Mouse (Mus musculus): ENCODE results near the gene Ldhd.
A peak's percentile ranks its signal among the peaks of the same experiment; 100 is the strongest.

Gene Ldhd

DNA sequence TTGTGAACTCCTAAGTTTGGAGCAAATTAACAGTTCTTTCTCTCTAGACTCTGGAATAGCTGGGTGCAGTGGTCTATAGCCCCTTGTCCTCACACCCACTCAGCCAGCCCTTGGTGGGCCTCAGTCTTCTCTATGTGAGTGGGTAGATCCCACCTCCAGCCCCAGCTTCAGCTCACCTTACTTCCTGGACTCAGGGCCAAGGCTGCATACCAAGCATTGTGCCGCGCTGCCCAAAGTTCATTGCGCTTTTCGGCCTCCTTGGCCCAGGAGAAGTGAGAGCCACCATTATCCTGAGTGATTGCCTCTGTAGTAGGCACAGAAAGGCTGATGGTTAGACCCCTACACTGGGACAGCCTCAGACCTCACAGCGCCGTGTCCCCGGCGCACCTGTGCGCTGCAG, 2.3 kb downstream of the Ldhd start:
- no peak for DNase-seq (ENCODE audit: low spot score)

DNA sequence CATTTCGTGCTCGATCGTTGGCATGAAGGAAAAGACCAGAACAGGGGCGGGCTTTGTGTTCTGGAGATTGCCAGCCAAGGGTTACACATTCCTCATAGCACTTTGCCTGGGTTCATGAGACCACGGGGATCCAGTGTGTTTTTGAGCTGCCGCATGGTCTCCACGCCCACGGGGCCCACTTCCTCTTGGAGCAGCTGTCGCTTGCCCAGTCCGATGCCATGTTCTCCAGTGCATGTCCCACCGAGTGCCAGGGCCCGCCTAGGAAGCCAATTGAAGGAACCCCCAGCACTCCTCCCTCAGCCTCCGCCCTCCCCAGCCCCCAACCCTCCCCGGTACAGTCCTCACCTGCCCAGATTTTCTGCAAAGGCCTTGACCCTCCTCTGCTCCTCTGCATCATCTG, 3.2 kb downstream of the Ldhd start:
- DNase-seq (ENCODE audit: low spot score), result no peak

- no peak for DNase-seq (ENCODE audit: low spot score)
Measured at GRCm38 (mm10) chr8:111626528-111626820, 3.7 kb downstream of the Ldhd start.

DNA sequence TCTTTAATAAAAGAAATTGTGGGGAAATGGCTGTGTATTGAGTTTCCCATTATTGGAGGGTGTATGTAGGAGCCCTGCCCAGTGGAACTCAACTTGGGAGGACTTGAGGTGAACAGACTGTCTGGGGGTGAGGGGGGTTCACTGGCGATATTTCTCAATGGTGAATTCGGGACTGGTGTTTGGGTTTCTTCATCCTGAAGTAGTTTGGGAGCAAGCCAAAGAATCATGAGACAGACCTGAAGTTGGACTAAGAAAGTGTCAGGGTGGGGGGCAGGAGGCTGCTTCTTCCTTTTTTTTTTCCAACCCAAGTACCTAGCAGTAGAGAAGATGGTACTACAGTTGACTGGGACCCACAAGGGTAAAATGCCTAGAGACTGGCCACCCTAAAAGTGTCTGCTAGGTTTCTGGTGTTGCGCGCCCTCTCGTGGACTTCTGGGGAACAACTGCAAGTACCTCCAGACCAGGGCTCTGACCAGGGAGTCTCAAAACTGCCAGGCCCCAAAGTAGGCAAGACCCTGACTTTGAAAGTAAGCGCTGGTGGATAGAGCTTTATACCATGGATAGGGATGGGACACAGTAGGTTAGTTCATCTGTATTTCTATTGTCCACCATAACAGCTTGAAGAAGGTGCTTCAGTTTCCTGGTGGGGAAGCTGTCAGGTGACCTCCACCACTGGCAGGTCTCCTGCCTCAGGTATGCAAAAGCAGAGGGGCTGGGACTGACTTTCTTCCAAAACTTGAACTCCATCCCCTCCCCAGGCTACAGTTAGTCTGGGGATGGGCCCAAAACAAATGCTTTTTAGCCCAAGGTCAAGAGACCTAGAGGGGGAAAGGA, 4.3 kb downstream of the Ldhd start:
- DNase-seq (ENCODE audit: low spot score), result peak; percentile 38

DNA sequence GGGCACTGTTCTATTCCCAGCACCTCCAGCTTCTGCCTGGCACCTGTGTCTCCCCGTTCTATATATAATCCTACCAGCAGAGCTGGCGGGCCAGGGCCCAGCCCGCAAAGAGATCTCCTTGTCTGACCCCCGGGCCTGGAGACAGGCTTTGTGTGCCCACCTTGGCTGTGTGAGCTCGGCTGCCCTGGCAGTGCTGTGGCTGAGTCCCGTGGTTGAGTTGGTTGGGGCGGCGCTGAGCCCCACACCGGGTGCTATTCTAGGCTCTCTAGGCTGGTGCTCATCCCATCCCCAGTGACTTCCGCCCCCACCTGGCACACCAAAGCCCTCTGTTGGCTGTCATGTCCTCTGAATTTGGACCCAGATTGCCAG, 5.3 kb downstream of the Ldhd start:
- DNase-seq (ENCODE audit: low spot score), result no peak

DNA sequence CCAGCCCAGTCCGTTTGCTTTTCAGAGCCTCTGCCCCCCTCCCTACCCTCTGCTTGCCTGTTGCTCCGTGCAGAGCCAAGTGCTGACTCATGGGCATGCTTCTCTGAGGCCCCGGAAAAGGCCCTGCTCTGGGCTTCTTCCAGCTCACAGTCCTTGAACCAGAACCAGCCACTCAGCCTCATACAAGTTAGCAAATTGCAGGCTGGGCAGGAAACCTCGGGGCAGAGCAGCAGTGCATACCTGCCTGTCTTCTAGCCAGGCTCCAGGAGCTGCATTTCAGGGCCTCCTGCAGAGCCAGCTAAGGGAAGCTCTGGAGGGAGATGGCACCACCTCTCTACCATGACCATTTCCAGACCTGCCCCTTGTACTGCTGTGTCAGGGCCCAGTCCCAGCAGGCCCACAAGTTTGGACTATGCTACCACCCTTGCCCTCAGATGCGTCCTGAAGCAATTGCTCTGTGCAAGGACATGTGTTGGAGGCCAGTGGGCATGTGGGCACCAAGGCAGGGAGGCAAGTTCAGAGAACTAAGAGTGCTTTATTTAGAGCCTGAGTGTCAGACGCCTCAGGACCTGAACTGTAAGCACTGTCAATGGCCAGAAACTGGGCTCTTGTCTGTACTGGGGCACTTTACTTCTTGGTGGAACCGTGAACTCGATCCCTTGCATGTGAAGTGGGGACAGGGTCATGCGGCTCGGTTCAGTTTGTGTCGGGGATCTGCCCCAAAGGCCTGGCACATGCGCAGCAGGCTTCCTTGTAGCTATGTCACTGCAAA, 5.9 kb downstream of the Ldhd start:
- no peak for DNase-seq (ENCODE audit: low spot score)

DNA sequence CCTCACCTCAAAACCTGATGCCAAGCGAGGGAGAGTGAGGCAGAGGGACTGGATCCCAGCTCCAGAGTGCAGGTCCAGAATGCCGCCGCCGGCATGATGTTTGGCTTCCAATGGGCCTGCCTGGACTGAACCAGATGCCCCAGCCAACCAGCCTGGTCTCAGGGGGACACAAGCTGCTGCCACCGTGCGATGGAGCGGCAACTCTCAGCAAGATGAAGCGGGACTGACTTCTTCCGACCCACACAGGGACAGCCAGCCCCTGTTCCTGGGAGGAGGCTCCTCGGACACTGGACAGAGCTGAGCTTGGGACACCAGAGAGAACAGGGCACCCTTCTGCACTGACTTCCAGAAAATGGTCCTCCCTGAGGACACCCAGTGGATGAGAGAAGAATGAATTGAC, 7.6 kb downstream of the Ldhd start:
- DNase-seq (ENCODE audit: low spot score), result no peak

DNA sequence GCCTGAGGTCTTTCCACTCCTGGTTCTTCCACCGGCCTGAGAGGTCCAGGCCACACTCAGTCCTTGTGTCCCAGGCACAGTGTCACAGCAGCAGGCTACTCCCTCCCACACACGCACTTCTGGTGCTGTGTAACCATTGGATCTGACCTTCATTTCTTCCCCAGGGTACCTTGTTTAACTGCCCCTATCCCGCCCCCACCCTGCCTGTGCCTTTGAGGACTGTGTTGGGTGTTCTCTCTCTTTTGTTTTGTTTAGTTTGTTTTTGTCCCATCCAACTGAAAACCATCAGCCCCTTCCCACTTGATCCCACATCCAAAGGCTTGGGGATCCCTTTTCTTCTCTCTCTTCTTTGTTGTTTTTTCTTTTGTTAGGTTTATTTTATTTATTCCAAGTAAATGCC, 8.1 kb downstream of the Ldhd start:
- DNase-seq (ENCODE audit: low spot score), result no peak

- no peak for DNase-seq (ENCODE audit: low spot score)
Measured at GRCm38 (mm10) chr8:111619936-111620335, 10.2 kb downstream of the Ldhd start.

DNA sequence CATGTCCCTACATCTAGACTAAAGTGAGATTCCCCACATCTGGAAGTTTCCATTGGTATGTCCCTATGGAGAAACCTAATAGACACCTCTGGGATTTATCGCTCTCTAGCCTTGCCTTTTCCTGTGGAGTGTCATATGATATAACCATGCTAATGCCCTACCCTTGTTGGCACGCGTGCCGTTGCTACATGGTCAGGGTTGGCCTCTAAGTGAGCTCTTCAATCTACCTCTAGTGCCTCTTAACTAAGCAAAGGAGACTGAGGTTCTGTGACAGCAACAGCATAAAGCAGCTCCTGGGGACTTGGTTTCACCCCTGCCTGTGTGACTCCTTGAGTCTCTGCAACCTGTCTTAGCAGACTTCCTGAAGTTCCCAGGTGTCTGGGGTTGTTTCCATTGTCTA, 11.9 kb downstream of the Ldhd start:
- no peak for DNase-seq (ENCODE audit: low spot score)

DNA sequence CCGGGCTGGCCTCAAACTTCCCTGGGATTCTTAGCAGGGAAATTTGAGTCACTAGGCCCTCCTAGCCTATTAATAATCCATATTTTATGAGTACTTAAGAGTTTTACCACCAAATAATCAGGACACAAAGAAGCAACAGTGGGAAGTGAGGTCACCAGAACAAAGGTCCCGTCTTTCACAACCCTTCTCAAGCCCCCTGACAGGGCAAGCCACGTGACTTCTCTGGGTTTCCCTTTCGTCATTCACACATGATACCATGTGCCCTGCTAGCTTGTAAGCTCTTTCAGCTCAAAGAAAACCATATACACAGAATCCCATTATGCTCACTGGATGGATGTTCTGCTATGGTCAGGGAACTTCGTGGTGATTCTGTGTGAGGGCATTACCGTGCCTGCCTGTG, 12.4 kb downstream of the Ldhd start:
- DNase-seq (ENCODE audit: low spot score), result no peak

GRCm38 (mm10) chr8:111614786-111615701, 15.1 kb downstream of the Ldhd start:
- DNase-seq (ENCODE audit: low spot score), result no peak

DNA sequence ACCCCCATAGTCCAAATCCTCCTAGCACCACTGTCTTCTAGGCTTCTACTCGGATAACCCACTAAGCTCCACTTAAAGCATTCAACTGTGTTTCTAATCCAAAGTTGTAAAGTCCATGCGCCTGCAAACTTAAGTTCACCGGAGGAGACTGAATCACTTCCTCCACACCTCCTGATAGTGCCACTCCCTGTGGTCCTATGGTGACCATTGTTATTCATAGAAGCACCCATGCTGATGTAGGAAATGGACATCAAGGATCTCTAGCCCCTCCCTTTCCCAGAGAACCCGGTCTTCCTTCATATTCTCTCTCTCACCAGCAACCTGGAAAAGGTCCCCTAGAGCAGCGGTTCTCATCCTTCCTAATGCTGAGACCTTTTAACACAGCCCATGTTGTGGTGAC, 17.0 kb downstream of the Ldhd start:
- DNase-seq (ENCODE audit: low spot score), result no peak

DNA sequence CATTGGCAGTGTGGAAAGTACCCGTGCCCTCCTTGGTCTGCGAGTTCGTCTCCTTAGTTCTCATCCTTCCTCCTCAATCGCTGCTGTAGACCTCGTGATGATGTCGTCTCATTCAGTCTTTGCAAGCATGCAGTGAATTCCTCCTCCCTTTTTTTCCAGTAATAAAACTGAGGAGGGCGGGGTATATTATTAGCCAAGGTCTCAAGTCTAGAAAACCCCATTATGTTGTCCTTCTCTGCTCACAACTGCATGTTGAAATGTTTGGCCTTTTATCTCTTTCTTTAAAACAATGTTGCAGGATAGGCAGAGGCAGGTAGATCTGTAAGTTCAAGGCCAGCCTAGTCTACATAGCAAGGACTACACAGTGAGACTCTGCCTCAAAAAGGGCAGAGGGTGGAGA, 22.8 kb downstream of the Ldhd start:
- no peak for DNase-seq (ENCODE audit: low spot score)

- no peak for DNase-seq (ENCODE audit: low spot score)
Measured at GRCm38 (mm10) chr8:111606961-111607360, 23.2 kb downstream of the Ldhd start.

DNA sequence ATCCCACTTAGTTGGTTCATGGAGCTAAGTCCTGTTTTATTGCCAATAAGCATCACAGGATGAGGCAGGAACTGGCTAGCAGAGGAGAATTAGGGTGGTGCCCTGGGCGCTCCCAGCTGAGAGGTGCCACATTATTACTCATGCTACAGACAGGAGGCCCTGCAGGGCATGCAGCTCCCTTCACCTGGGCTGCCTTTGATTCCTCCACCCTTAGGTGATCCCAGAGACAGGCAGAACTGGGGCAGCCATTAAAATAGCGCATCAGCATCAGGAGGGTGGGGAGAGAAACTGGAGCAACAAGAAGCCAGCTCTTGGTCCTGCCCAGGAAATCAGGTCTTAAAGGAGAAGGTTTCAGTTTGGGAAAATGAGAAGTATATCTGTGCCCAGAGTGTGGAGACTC, 25.2 kb downstream of the Ldhd start:
- DNase-seq (ENCODE audit: low spot score), result no peak

GRCm38 (mm10) chr8:111602050-111602449, 28.1 kb downstream of the Ldhd start:
- DNase-seq (ENCODE audit: low spot score), result no peak

DNA sequence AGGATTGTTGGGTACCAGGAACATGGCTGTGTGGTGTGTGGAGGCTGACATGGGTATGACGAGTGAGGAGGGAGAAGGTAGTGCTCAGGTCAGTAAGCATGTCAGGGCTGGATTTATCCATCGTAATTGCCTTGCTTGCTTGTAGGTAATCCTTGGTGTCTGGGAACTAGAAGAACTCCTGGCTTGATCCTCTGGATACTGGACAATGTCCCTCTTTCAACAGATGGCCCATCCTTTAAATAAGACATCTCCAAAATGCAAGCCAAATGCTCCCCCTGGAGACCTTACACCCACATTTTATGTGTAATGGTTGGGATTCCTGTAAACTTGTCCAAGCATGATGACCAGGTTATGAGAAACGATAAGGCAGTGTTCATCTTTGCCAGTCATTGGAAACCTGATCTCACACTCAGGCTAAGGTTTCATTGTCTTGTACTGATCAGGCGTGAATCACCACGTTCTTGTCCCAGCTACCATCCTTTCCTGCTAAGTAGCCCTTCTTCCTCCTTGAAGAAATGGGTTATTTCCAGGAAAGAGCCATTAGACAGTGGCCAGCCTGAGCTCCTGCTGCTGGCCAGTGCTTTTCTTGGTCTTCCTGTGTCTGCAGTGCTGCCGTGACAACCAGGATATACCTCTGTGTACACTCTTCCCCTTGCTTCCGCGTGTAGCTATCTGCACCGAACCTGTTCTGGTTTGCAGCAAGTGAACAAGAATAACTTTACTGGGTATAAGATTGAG, 30.3 kb downstream of the Ldhd start:
- no peak for DNase-seq (ENCODE audit: low spot score)

- no peak for DNase-seq (ENCODE audit: low spot score)
Measured at GRCm38 (mm10) chr8:111597310-111597709, 32.9 kb downstream of the Ldhd start.

- no peak for DNase-seq (ENCODE audit: low spot score)
Measured at GRCm38 (mm10) chr8:111596485-111596821, 33.7 kb downstream of the Ldhd start.

- no peak for DNase-seq (ENCODE audit: low spot score)
Measured at GRCm38 (mm10) chr8:111595712-111596484, 34.3 kb downstream of the Ldhd start.

Data from layer of hippocampus, adult 9-10 months (tissue).